ENCODE assay signal across 9 mouse cellular contexts in genomic region chr1:134513876-134514590, GRCm38 (mm10). TPM values are rescaled to one million over a fixed set of nuclear protein-coding genes. Genes with fewer than 3 reads are reported as not detected.
DNase-seq lines count a peak whose midpoint lies in the region; ATAC-seq and TF ChIP-seq lines count a peak whose summit lies in the region.
"Had no signal": no experiment of that assay in that cellular context is flagged by ENCODE, and none has a peak within 500 bp of the region (broad histone marks: within the 10 kb centered on the region; RNA-seq: fewer than 3 reads in every experiment).

No protein-coding gene starts in this region.

- peak overlapping the region; percentile 51; the same call in 1 of the 2 replicates for H3K9ac ChIP-seq in kidney, postnatal 0 days (ENCODE audit: low read depth, low read length)
- H3K9ac ChIP-seq in lung, embryonic 15.5 days, result 0 out of 2 replicates have a peak overlapping the region, but pooled peaks have one; percentile 41
- H3K9ac ChIP-seq in stomach, embryonic 16.5 days (ENCODE audit: low read length), result peak overlapping the region; percentile 79

- H3K27me3 ChIP-seq in kidney, postnatal 0 days (ENCODE audit: insufficient read depth, low read length), result no peaks in the 10 kb centered on the region
- H3K27me3 ChIP-seq in hindbrain, embryonic 10.5 days (ENCODE audit: insufficient read depth, poor library complexity, severe bottlenecking), result peaks cover 42% of the 10 kb centered on the region
- H3K27me3 ChIP-seq in lung, embryonic 15.5 days, result 0 out of 2 replicates have a peak, but pooled peaks cover 11% of the 10 kb centered on the region
- no peaks in the 10 kb centered on the region for H3K27me3 ChIP-seq in stomach, embryonic 16.5 days (ENCODE audit: control insufficient read depth, insufficient read depth, low read length)

- peak overlapping the region; percentile 48 for H3K4me3 ChIP-seq in kidney, postnatal 0 days (replicated peaks; ENCODE audit: low read depth, low read length)
- H3K4me3 ChIP-seq in hindbrain, embryonic 10.5 days, result peak overlapping the region; percentile 51
- H3K4me3 ChIP-seq in lung, embryonic 15.5 days, result peak overlapping the region; percentile 49
- H3K4me3 ChIP-seq in stomach, embryonic 16.5 days (replicated peaks; ENCODE audit: low read length), result peak overlapping the region; percentile 53

- no peaks in the 10 kb centered on the region for H3K9me3 ChIP-seq in kidney, postnatal 0 days (replicated peaks; ENCODE audit: low read length)
- no peaks in the 10 kb centered on the region for H3K9me3 ChIP-seq in hindbrain, embryonic 10.5 days
- no peaks in the 10 kb centered on the region for H3K9me3 ChIP-seq in lung, embryonic 15.5 days
- H3K9me3 ChIP-seq in stomach, embryonic 16.5 days (replicated peaks; ENCODE audit: control insufficient read depth, low read length), result no peaks in the 10 kb centered on the region

- H3K27ac ChIP-seq in kidney, postnatal 0 days, result no peak overlapping the region
- H3K27ac ChIP-seq in hindbrain, embryonic 10.5 days, result peak overlapping the region; percentile 78
- H3K27ac ChIP-seq in lung, embryonic 15.5 days, result 0 out of 2 replicates have a peak overlapping the region, but pooled peaks have one; percentile 48
- H3K27ac ChIP-seq in stomach, embryonic 16.5 days (ENCODE audit: low read length), result peak overlapping the region; percentile 88

- H3K36me3 ChIP-seq in kidney, postnatal 0 days (ENCODE audit: insufficient read depth, low read length), result no peaks in the 10 kb centered on the region
- 0 out of 2 replicates have a peak, but pooled peaks cover 5% of the 10 kb centered on the region for H3K36me3 ChIP-seq in hindbrain, embryonic 10.5 days
- 0 out of 2 replicates have a peak, but pooled peaks cover 2% of the 10 kb centered on the region for H3K36me3 ChIP-seq in lung, embryonic 15.5 days
- H3K36me3 ChIP-seq in stomach, embryonic 16.5 days (ENCODE audit: control insufficient read depth, insufficient read depth, low read length), result no peaks in the 10 kb centered on the region

- 37% methylated on average over 16 of the region's 16 CpGs for WGBS in kidney, postnatal 0 days
- WGBS in hindbrain, embryonic 10.5 days, result 45% methylated on average over 16 of the region's 16 CpGs
- WGBS in lung, embryonic 15.5 days, result 31% methylated on average over 16 of the region's 16 CpGs
- 30% methylated on average over 16 of the region's 16 CpGs for WGBS in stomach, embryonic 16.5 days

- H3K4me2 ChIP-seq in kidney, postnatal 0 days (ENCODE audit: low read length), result peak overlapping the region; percentile 90
- H3K4me2 ChIP-seq in lung, embryonic 15.5 days, result peak overlapping the region; percentile 92
- peak overlapping the region; percentile 93 for H3K4me2 ChIP-seq in stomach, embryonic 16.5 days (ENCODE audit: low read depth, low read length)

- TF ChIP-seq CTCF in kidney, postnatal 0 days (IDR thresholded peaks at IDR 0.05; ENCODE audit: low read depth), result no peak

- peaks cover 17% of the 10 kb centered on the region for H3K4me1 ChIP-seq in kidney, postnatal 0 days (replicated peaks; ENCODE audit: insufficient read depth, low read length)
- peaks cover 32% of the 10 kb centered on the region for H3K4me1 ChIP-seq in hindbrain, embryonic 10.5 days (replicated peaks)
- peaks cover 29% of the 10 kb centered on the region for H3K4me1 ChIP-seq in lung, embryonic 15.5 days
- peaks cover 10% of the 10 kb centered on the region for H3K4me1 ChIP-seq in stomach, embryonic 16.5 days (ENCODE audit: control insufficient read depth, insufficient read depth, low read length)

- peak; percentile 46 for DNase-seq in kidney, postnatal 0 days (ENCODE audit: low spot score)
- no peak for DNase-seq in kidney, postnatal 4 days
- DNase-seq in hindbrain, embryonic 10.5 days (ENCODE audit: low spot score), result no peak
- no peak for DNase-seq in T-cell, adult 2 months (ENCODE audit: low spot score)
- no peak for DNase-seq in spleen, postnatal 10 days (ENCODE audit: low spot score in 2 of 2)
- no peak for DNase-seq in urinary bladder, adult 2 months (ENCODE audit: low spot score)
- DNase-seq: kidney, adult 8-10 months had no signal

- ATAC-seq in kidney, postnatal 0 days (replicated peaks; ENCODE audit: low FRiP score, low read depth), result no peak
- no peak for ATAC-seq in lung, embryonic 15.5 days (ENCODE audit: borderline replicate concordance, extremely low read depth, low FRiP score, low TSS enrichment)
- no peak for ATAC-seq in stomach, embryonic 16.5 days (ENCODE audit: insufficient read depth, low FRiP score)

RNA-seq across cellular contexts. Expression of gene Rabif, which starts 19.6 kb away (rescaled TPM):
- polyA plus RNA-seq in kidney, postnatal 0 days (2015; fragmentation: Nextera tagmentation; extraction: Ambion mirVana), result 33.8 and 38.7 TPM in 2 replicates
- 43.8 and 45.0 TPM in 2 replicates for polyA plus RNA-seq in hindbrain, embryonic 10.5 days (2016; fragmentation: Nextera tagmentation; extraction: Ambion mirVana)
- polyA plus RNA-seq in lung, embryonic 15.5 days (2015; fragmentation: Nextera tagmentation; extraction: Ambion mirVana), result 34.8 and 39.0 TPM in 2 replicates
- polyA plus RNA-seq in stomach, embryonic 16.5 days (2015; fragmentation: Nextera tagmentation; extraction: Ambion mirVana), result 40.2 and 45.4 TPM in 2 replicates
- 21.6 and 24.7 TPM in 2 replicates for polyA plus RNA-seq in urinary bladder, adult 2 months (2012; rRNA removed)

RNA-seq across cellular contexts. Expression of gene Mgat4e, which starts 35.4 kb away (rescaled TPM):
- polyA plus RNA-seq in kidney, postnatal 0 days (2015; fragmentation: Nextera tagmentation; extraction: Ambion mirVana), result not detected in 2 replicates
- polyA plus RNA-seq in hindbrain, embryonic 10.5 days (2016; fragmentation: Nextera tagmentation; extraction: Ambion mirVana), result not detected in 2 replicates
- not detected in 2 replicates for polyA plus RNA-seq in lung, embryonic 15.5 days (2015; fragmentation: Nextera tagmentation; extraction: Ambion mirVana)
- polyA plus RNA-seq in stomach, embryonic 16.5 days (2015; fragmentation: Nextera tagmentation; extraction: Ambion mirVana), result not detected in 2 replicates
- 0.12 and 0.29 TPM in 2 replicates for polyA plus RNA-seq in urinary bladder, adult 2 months (2012; rRNA removed)

RNA-seq across cellular contexts. Expression of gene Kdm5b, which starts 45.9 kb away (rescaled TPM):
- 40.2 and 42.4 TPM in 2 replicates for polyA plus RNA-seq in kidney, postnatal 0 days (2015; fragmentation: Nextera tagmentation; extraction: Ambion mirVana)
- 69.9 and 71.6 TPM in 2 replicates for polyA plus RNA-seq in hindbrain, embryonic 10.5 days (2016; fragmentation: Nextera tagmentation; extraction: Ambion mirVana)
- 50.0 and 50.5 TPM in 2 replicates for polyA plus RNA-seq in lung, embryonic 15.5 days (2015; fragmentation: Nextera tagmentation; extraction: Ambion mirVana)
- 48.4 and 51.7 TPM in 2 replicates for polyA plus RNA-seq in stomach, embryonic 16.5 days (2015; fragmentation: Nextera tagmentation; extraction: Ambion mirVana)
- 24.4 and 28.6 TPM in 2 replicates for polyA plus RNA-seq in urinary bladder, adult 2 months (2012; rRNA removed)

RNA-seq across cellular contexts. Expression of gene Klhl12, which starts 58.7 kb away (rescaled TPM):
- 17.8 and 21.2 TPM in 2 replicates for polyA plus RNA-seq in kidney, postnatal 0 days (2015; fragmentation: Nextera tagmentation; extraction: Ambion mirVana)
- 31.7 and 37.2 TPM in 2 replicates for polyA plus RNA-seq in hindbrain, embryonic 10.5 days (2016; fragmentation: Nextera tagmentation; extraction: Ambion mirVana)
- polyA plus RNA-seq in lung, embryonic 15.5 days (2015; fragmentation: Nextera tagmentation; extraction: Ambion mirVana), result 27.3 and 29.3 TPM in 2 replicates
- 23.1 and 23.7 TPM in 2 replicates for polyA plus RNA-seq in stomach, embryonic 16.5 days (2015; fragmentation: Nextera tagmentation; extraction: Ambion mirVana)
- 15.2 and 16.3 TPM in 2 replicates for polyA plus RNA-seq in urinary bladder, adult 2 months (2012; rRNA removed)
